In genomic region chr4:97830935-97831608, GRCm38 (mm10) we compare ENCODE assay signal across 26 mouse cellular contexts. TPM values are rescaled to one million over a fixed set of nuclear protein-coding genes. Genes with fewer than 3 reads are reported as not detected.
DNase-seq lines count a peak whose midpoint lies in the region; ATAC-seq and TF ChIP-seq lines count a peak whose summit lies in the region.
"Had no signal": no experiment of that assay in that cellular context is flagged by ENCODE, and none has a peak within 500 bp of the region (broad histone marks: within the 10 kb centered on the region; RNA-seq: fewer than 3 reads in every experiment).

No protein-coding gene starts in this region.

- no peak for TF ChIP-seq RAD21 in MEL (IDR thresholded peaks at IDR 0.05; ENCODE audit: low read depth, low read length)

- DNase-seq in left cerebral cortex, adult 2 months (ENCODE audit: extremely low spot score in 1 of 2, low spot score in 2 of 2) = no peak
- no peak for DNase-seq in left cerebral cortex, postnatal 25 days (ENCODE audit: low spot score in 2 of 2)
- DNase-seq in MEL (ENCODE audit: low read depth, low spot score) = peak; percentile 47
- DNase-seq in lung, postnatal 25 days (ENCODE audit: low spot score) = no peak
- no peak for DNase-seq in thymus, postnatal 36 days
- DNase-seq in thymus, adult 2 months = no peak
- DNase-seq: adrenal gland, adult 2 months; cerebellum, adult 11 months; cerebellum, postnatal 14 days; embryo, embryonic 11 days; gastrocnemius, postnatal 10 days; kidney, adult 11 months; lung, postnatal 10 days; right cerebral cortex, postnatal 4 days; thymus, adult 18-20 months had no signal

- WGBS in thymus, adult 2 months = 14% methylated on average over 16 of the region's 16 CpGs

- peak overlapping the region; percentile 15; the same call in 1 of the 2 replicates for H3K27ac ChIP-seq in left cerebral cortex, adult 2 months
- peak overlapping the region; percentile 96 for H3K27ac ChIP-seq in MEL (ENCODE audit: control insufficient read depth, low read depth, low read length)
- H3K27ac ChIP-seq in thymus, adult 2 months (ENCODE audit: control insufficient read depth, insufficient read depth, low read length) = no peak overlapping the region
- H3K27ac ChIP-seq: limb, embryonic 15.5 days; midbrain, embryonic 10.5 days; neural tube, embryonic 12.5 days had no signal

- TF ChIP-seq CTCF in left cerebral cortex, adult 2 months (IDR thresholded peaks at IDR 0.05) = no peak
- no peak for TF ChIP-seq CTCF in MEL (IDR thresholded peaks at IDR 0.05 in 2 of 3, conservative IDR thresholded peaks at IDR 0.05 in 1 of 3; ENCODE audit: control insufficient read depth in 1 of 3, insufficient read depth in 1 of 3, low read depth in 2 of 3, low read length in 3 of 3, poor library complexity in 1 of 3, severe bottlenecking in 1 of 3)
- no peak for TF ChIP-seq CTCF in thymus, adult 2 months (IDR thresholded peaks at IDR 0.05; ENCODE audit: borderline replicate concordance, control insufficient read depth, extremely low read depth, insufficient read depth, low read length, poor library complexity)

- no peak overlapping the region for H3K4me3 ChIP-seq in left cerebral cortex, adult 2 months
- H3K4me3 ChIP-seq in MEL (ENCODE audit: control insufficient read depth in 1 of 2, insufficient read depth in 1 of 2, low read depth in 2 of 2, low read length in 2 of 2) = peak overlapping the region; percentile 36 to 53
- peak overlapping the region; percentile 38 for H3K4me3 ChIP-seq in megakaryocyte, embryonic 14.5 days (replicated peaks)
- H3K4me3 ChIP-seq in thymus, adult 2 months (ENCODE audit: control insufficient read depth, insufficient read depth, low read length) = no peak overlapping the region
- H3K4me3 ChIP-seq: embryonic facial prominence, embryonic 15.5 days; limb, embryonic 15.5 days; midbrain, embryonic 10.5 days; neural tube, embryonic 12.5 days had no signal

- H3K79me2 ChIP-seq in MEL (ENCODE audit: control insufficient read depth, insufficient read depth, low read length, poor library complexity) = peaks cover 64% of the 10 kb centered on the region

- intact Hi-C loops in left cerebral cortex, adult 2 months (cut with DNase I) = loop anchor here (5.0 kb wide), 1 partner anchor 34 kb away; no protein-coding TSS in a partner anchor
- intact Hi-C loops in left cerebral cortex, postnatal 25 days (cut with DNase I) = no loop called here

- H3K27me3 ChIP-seq in MEL (ENCODE audit: control insufficient read depth in 1 of 2, insufficient read depth in 2 of 2, low read length in 2 of 2) = no peaks in the 10 kb centered on the region
- peaks cover 52% of the 10 kb centered on the region for H3K27me3 ChIP-seq in megakaryocyte, embryonic 14.5 days (replicated peaks)
- H3K27me3 ChIP-seq in thymus, adult 2 months (ENCODE audit: control insufficient read depth, insufficient read depth, low read length) = no peaks in the 10 kb centered on the region
- H3K27me3 ChIP-seq: embryonic facial prominence, embryonic 15.5 days; limb, embryonic 15.5 days; neural tube, embryonic 12.5 days had no signal

- H3K9me3 ChIP-seq in MEL (replicated peaks; ENCODE audit: insufficient read depth, low read length) = no peaks in the 10 kb centered on the region
- no peaks in the 10 kb centered on the region for H3K9me3 ChIP-seq in megakaryocyte, embryonic 14.5 days
- H3K9me3 ChIP-seq: embryonic facial prominence, embryonic 15.5 days; limb, embryonic 15.5 days; midbrain, embryonic 10.5 days; neural tube, embryonic 12.5 days had no signal

- peaks cover 33 to 35% of the 10 kb centered on the region in 2 experiments for H3K4me1 ChIP-seq in MEL (ENCODE audit: control insufficient read depth in 1 of 2, insufficient read depth in 2 of 2, low read length in 2 of 2)
- peaks cover 24% of the 10 kb centered on the region for H3K4me1 ChIP-seq in megakaryocyte, embryonic 14.5 days
- H3K4me1 ChIP-seq in thymus, adult 2 months (replicated peaks; ENCODE audit: control insufficient read depth, insufficient read depth, low read length) = peaks cover 2% of the 10 kb centered on the region; the same call in 1 of the 2 replicates

- TF ChIP-seq EP300 in MEL (IDR thresholded peaks at IDR 0.05; ENCODE audit: low read depth in 1 of 2, low read length in 2 of 2) = no peak

- TF ChIP-seq POLR2A in MEL (IDR thresholded peaks at IDR 0.05; ENCODE audit: control insufficient read depth in 1 of 2, insufficient read depth in 1 of 2, low read depth in 1 of 2, low read length in 2 of 2, poor library complexity in 1 of 2) = no peak; a peak in 1 of 4 replicates
- no peak for TF ChIP-seq POLR2A in thymus, adult 2 months (IDR thresholded peaks at IDR 0.05; ENCODE audit: control insufficient read depth, extremely low read depth, insufficient read depth, low read length, poor library complexity)

- ATAC-seq in common myeloid progenitor, adult 5-6 weeks (replicated peaks; ENCODE audit: low read depth, poor library complexity, severe bottlenecking) = peak; percentile 47
- ATAC-seq: hindbrain, embryonic 16.5 days had no signal

- peaks cover 2 to 77% of the 10 kb centered on the region in 2 experiments; a peak in 3 of 4 replicates for H3K36me3 ChIP-seq in MEL (ENCODE audit: control insufficient read depth in 1 of 2, insufficient read depth in 2 of 2, low read length in 2 of 2)
- no peaks in the 10 kb centered on the region for H3K36me3 ChIP-seq in megakaryocyte, embryonic 14.5 days (replicated peaks; ENCODE audit: low read length)
- no peaks in the 10 kb centered on the region for H3K36me3 ChIP-seq in thymus, adult 2 months (ENCODE audit: control insufficient read depth, insufficient read depth, low read length)
- H3K36me3 ChIP-seq: embryonic facial prominence, embryonic 15.5 days; midbrain, embryonic 10.5 days; neural tube, embryonic 12.5 days had no signal

- peak overlapping the region; percentile 69 for H3K9ac ChIP-seq in MEL (ENCODE audit: control insufficient read depth, low read depth, low read length, poor library complexity, severe bottlenecking)
- H3K9ac ChIP-seq: embryonic facial prominence, embryonic 15.5 days; limb, embryonic 15.5 days; neural tube, embryonic 12.5 days had no signal

TF ChIP-seq in MEL, 35 proteins besides CTCF, POLR2A, EP300 and RAD21:
- no peak for TF ChIP-seq ZNF384 (IDR thresholded peaks at IDR 0.05; ENCODE audit: low read depth, low read length)
- 0 out of 2 replicates have a peak, but pooled peaks have one; percentile 13 for TF ChIP-seq NELFE (IDR thresholded peaks at IDR 0.05; ENCODE audit: low read depth, low read length)
- no peak for TF ChIP-seq TBP (IDR thresholded peaks at IDR 0.05; ENCODE audit: low read depth, low read length)

RNA-seq across cellular contexts. Expression of gene E130114P18Rik, which starts 53.2 kb away (rescaled TPM):
- total RNA-seq in left cerebral cortex, adult 2 months (2021) = 1 to 10 TPM; 3.7 to 4.9 TPM
- 1 to 10 TPM; 6.0 to 6.5 TPM for total RNA-seq in left cerebral cortex, postnatal 25 days (2021)
- not detected in 2 replicates for total RNA-seq in MEL (2012; rRNA removed)
- not detected for polyA plus RNA-seq in MEL (2012; ENCODE audit: insufficient read depth in 1 of 2, insufficient read length in 2 of 2, low read depth in 1 of 2, low replicate concordance in 2 of 2, missing spikeins in 1 of 2)
- not detected in 2 replicates for total RNA-seq in common myeloid progenitor, adult 5-6 weeks (2017)
- polyA plus RNA-seq in megakaryocyte, embryonic 14.5 days (2012; ENCODE audit: insufficient read depth, low replicate concordance) = not detected in 2 replicates
- polyA plus RNA-seq in thymus, adult 2 months (2012; rRNA removed) = 0.09 TPM in 1 of 2 replicates, not detected in the other
- total RNA-seq: adrenal gland, adult 2 months; heart, postnatal 25 days; monocyte, adult 5-6 weeks had no signal
- polyA plus RNA-seq: G1E; large intestine, adult 2 months had no signal

RNA-seq across cellular contexts. Expression of gene Nfia, which starts 58.5 kb away (rescaled TPM):
- 10 to 100 TPM; 58.1 to 62.5 TPM for total RNA-seq in left cerebral cortex, adult 2 months (2021)
- total RNA-seq in left cerebral cortex, postnatal 25 days (2021) = 10 to 100 TPM; 63.0 to 73.6 TPM
- 10.2 and 16.4 TPM in 2 replicates for total RNA-seq in MEL (2012; rRNA removed)
- 10 to 100 TPM; 13.4 to 20.5 TPM for polyA plus RNA-seq in MEL (2012; ENCODE audit: insufficient read depth in 1 of 2, insufficient read length in 2 of 2, low read depth in 1 of 2, low replicate concordance in 2 of 2, missing spikeins in 1 of 2)
- total RNA-seq in common myeloid progenitor, adult 5-6 weeks (2017) = 9.4 and 23.0 TPM in 2 replicates
- 0.02 TPM in 1 of 2 replicates, not detected in the other for polyA plus RNA-seq in megakaryocyte, embryonic 14.5 days (2012; ENCODE audit: insufficient read depth, low replicate concordance)
- polyA plus RNA-seq in thymus, adult 2 months (2012; rRNA removed) = 26.4 and 33.6 TPM in 2 replicates

Comparison
In these comparisons a context has a peak if more than half of its experiments do, and no peak if none do; other contexts are left out.
1. H3K4me3 ChIP-seq: peak in MEL (2 of 2) and megakaryocyte, embryonic 14.5 days (single experiment); none in left cerebral cortex, adult 2 months (single experiment) and thymus, adult 2 months (single experiment).